Mouse (Mus musculus) CH12.LX (cell line): ENCODE measurements around the gene C1qtnf5. TPM values are rescaled to one million over a fixed set of nuclear protein-coding genes. Genes with fewer than 3 reads are reported as not detected.
A peak's percentile ranks its signal among the peaks of the same experiment; 100 is the strongest.

Source experiments
- DNase-seq: peaks from one replicate; pipeline ENCODE4 v3.0.0-alpha.2; 2013; ENCODE audit errors: extremely low read depth
- H3K27ac ChIP-seq: 2 replicates; pipeline ENCODE4 v1.5.1; 2012; ENCODE audit warnings: low read depth, mild to moderate bottlenecking, control low read depth, moderate library complexity; ENCODE audit not compliant: insufficient read depth
- H3K27me3 ChIP-seq: replicated peaks from 2 replicates; pipeline ENCODE3; 2012; ENCODE audit warnings: inconsistent platforms
- H3K36me3 ChIP-seq, 2 experiments: replicated peaks in 1 of 2; 2 replicates each; pipeline versions ENCODE3 to v1.6.1; 2012; ENCODE audit warnings: inconsistent platforms in 1 of 2, low read length in 1 of 2, mild to moderate bottlenecking in 1 of 2, mixed read lengths in 1 of 2, moderate library complexity in 1 of 2; ENCODE audit not compliant: control insufficient read depth in 1 of 2, insufficient read depth in 1 of 2
- H3K4me1 ChIP-seq, 2 experiments: 2 replicates each; pipeline ENCODE4 v1.6.1; 2012; ENCODE audit warnings: inconsistent platforms in 1 of 2, moderate library complexity in 1 of 2; ENCODE audit not compliant: insufficient read depth in 2 of 2, control insufficient read depth in 1 of 2
- H3K4me2 ChIP-seq: 2 replicates; pipeline ENCODE4 v1.6.1; 2012; ENCODE audit warnings: low read depth, mild to moderate bottlenecking, control low read depth; ENCODE audit not compliant: poor library complexity, insufficient read depth, severe bottlenecking
- H3K4me3 ChIP-seq, 3 experiments: fragments of 150-350 bp in 1 of 3; sonication (generic) in 1 of 3; replicated peaks in 1 of 3; 2 replicates each; pipeline versions ENCODE3 to v1.5.1; 2011 to 2012; ENCODE audit warnings: low read depth in 2 of 3, low read length in 2 of 3, mild to moderate bottlenecking in 2 of 3, moderate library complexity in 2 of 3, control low read depth in 1 of 3, improper control_type of control experiment in 1 of 3, inconsistent platforms in 1 of 3, mixed read lengths in 1 of 3; ENCODE audit not compliant: poor library complexity in 1 of 3
- H3K79me2 ChIP-seq: replicated peaks from 2 replicates; pipeline ENCODE4 v1.6.1; 2012; ENCODE audit warnings: mild to moderate bottlenecking, moderate library complexity; ENCODE audit not compliant: control insufficient read depth, poor library complexity, insufficient read depth, severe bottlenecking; ENCODE audit errors: extremely low read depth
- H3K9ac ChIP-seq: 2 replicates; pipeline ENCODE4 v1.6.1; 2012; ENCODE audit warnings: low read depth, mild to moderate bottlenecking, control low read depth, moderate library complexity; ENCODE audit not compliant: insufficient read depth
- H3K9me3 ChIP-seq: replicated peaks from 2 replicates; pipeline ENCODE3; 2012; ENCODE audit warnings: low read length, inconsistent platforms, mixed read lengths
- BHLHE40 ChIP-seq: IDR thresholded peaks from 2 replicates; pipeline ENCODE4 v1.6.1; 2011; ENCODE audit warnings: mild to moderate bottlenecking, low read depth, low read length, improper control_type of control experiment
- CHD2 ChIP-seq: IDR thresholded peaks from 2 replicates; pipeline ENCODE4 v1.6.1; 2011; ENCODE audit warnings: low read length, improper control_type of control experiment
- CTCF ChIP-seq, 2 experiments: IDR thresholded peaks in 1 of 2; conservative IDR thresholded peaks in 1 of 2; 2 replicates each; pipeline ENCODE4 v1.5.1; 2011 to 2012; ENCODE audit warnings: low read depth in 2 of 2, low read length in 2 of 2, improper control_type of control experiment in 1 of 2, inconsistent platforms in 1 of 2, mild to moderate bottlenecking in 1 of 2, moderate library complexity in 1 of 2
- ELF1 ChIP-seq: IDR thresholded peaks from 2 replicates; pipeline ENCODE4 v1.6.1; 2014; ENCODE audit warnings: low read depth, mild to moderate bottlenecking, inconsistent platforms, low read length, improper control_type of control experiment
- EP300 ChIP-seq: IDR thresholded peaks from 2 replicates; pipeline ENCODE4 v1.6.1; 2011; ENCODE audit warnings: low read length, improper control_type of control experiment
- ETS1 ChIP-seq: conservative IDR thresholded peaks from 2 replicates; pipeline ENCODE4 v1.6.1; 2012; ENCODE audit warnings: low read depth, mild to moderate bottlenecking, inconsistent platforms, low read length, improper control_type of control experiment, moderate library complexity
- JUN ChIP-seq: IDR thresholded peaks from 2 replicates; pipeline ENCODE4 v1.6.1; 2011; ENCODE audit warnings: low read depth, mild to moderate bottlenecking, low read length, improper control_type of control experiment, moderate library complexity; ENCODE audit not compliant: insufficient read depth
- JUND ChIP-seq: conservative IDR thresholded peaks from 2 replicates; pipeline ENCODE4 v1.6.1; 2011; ENCODE audit warnings: low read depth, low read length, improper control_type of control experiment
- MAZ ChIP-seq: IDR thresholded peaks from 2 replicates; pipeline ENCODE4 v1.6.1; 2012; ENCODE audit warnings: low read depth, mild to moderate bottlenecking, inconsistent platforms, low read length, improper control_type of control experiment, moderate library complexity
- MEF2A ChIP-seq: IDR thresholded peaks from 2 replicates; pipeline ENCODE4 v1.6.1; 2014; ENCODE audit warnings: low read depth, mild to moderate bottlenecking, inconsistent platforms, low read length, improper control_type of control experiment, borderline replicate concordance
- NELFE ChIP-seq: IDR thresholded peaks from 2 replicates; pipeline ENCODE4 v1.6.1; 2011; ENCODE audit warnings: low read depth, low read length, improper control_type of control experiment
- POLR2A ChIP-seq: IDR thresholded peaks from 2 replicates; pipeline ENCODE4 v1.6.1; 2011; ENCODE audit warnings: low read depth, mild to moderate bottlenecking, improper control_type of control experiment, low read length
- RAD21 ChIP-seq: IDR thresholded peaks from 2 replicates; pipeline ENCODE4 v1.6.1; 2011; ENCODE audit warnings: low read depth, mild to moderate bottlenecking, low read length, improper control_type of control experiment, moderate library complexity
- TBP ChIP-seq: conservative IDR thresholded peaks from 2 replicates; pipeline ENCODE4 v1.6.1; 2011; ENCODE audit warnings: low read depth, low read length, improper control_type of control experiment
- USF1 ChIP-seq: IDR thresholded peaks from 2 replicates; pipeline ENCODE4 v1.6.1; 2014; ENCODE audit warnings: low read depth, mild to moderate bottlenecking, inconsistent platforms, low read length, improper control_type of control experiment
- ZKSCAN1 ChIP-seq: IDR thresholded peaks from 2 replicates; pipeline ENCODE4 v1.6.1; 2012; ENCODE audit warnings: low read depth, inconsistent platforms, low read length, improper control_type of control experiment, borderline replicate concordance
- ZMIZ1 ChIP-seq: IDR thresholded peaks from 2 replicates; pipeline ENCODE4 v1.6.1; 2012; ENCODE audit warnings: low read depth, mild to moderate bottlenecking, inconsistent platforms, low read length, improper control_type of control experiment
- ZNF384 ChIP-seq: IDR thresholded peaks from 2 replicates; pipeline ENCODE4 v1.6.1; 2012; ENCODE audit warnings: low read depth, low read length, improper control_type of control experiment, inconsistent platforms
- dilution Hi-C: fragments of 300-500 bp; cut with MboI; formaldehyde crosslinking; loops from 2 replicates; pipeline ENCODE4 v1.14.3; 2020; ENCODE audit warnings: low sequenced_read_pairs; ENCODE audit not compliant: extremely low pct_unique_long_range_greater_than_20kb, extremely low pct_ligation_motif_present
- in situ Hi-C: fragments of 300-500 bp; cut with MboI; formaldehyde crosslinking; loops from 3 replicates; pipeline ENCODE4 v1.14.3; 2019; ENCODE audit warnings: low sequenced_read_pairs, low pct_ligation_motif_present, low pct_unique_long_range_greater_than_20kb, mixed read lengths
- polyA plus RNA-seq: library from polyadenylated mRNA; unstranded; fragments of >175 nt; gene quantifications from 2 replicates; pipeline ENCODE4 v1.2.1, GENCODE M21; 2012; ENCODE audit warnings: low read depth; ENCODE audit not compliant: insufficient read length
- total RNA-seq, 2 experiments: library from RNA; depleted of rRNA; stranded (reverse); fragments of 300-350 nt in 1 of 2; fragments of >200 nt in 1 of 2; gene quantifications; 2 replicates each; pipeline ENCODE4 v1.2.3; 2012 to 2014

C1qtnf5 gene
- total and polyA plus RNA-seq, 3 experiments, result not detected

DNA sequence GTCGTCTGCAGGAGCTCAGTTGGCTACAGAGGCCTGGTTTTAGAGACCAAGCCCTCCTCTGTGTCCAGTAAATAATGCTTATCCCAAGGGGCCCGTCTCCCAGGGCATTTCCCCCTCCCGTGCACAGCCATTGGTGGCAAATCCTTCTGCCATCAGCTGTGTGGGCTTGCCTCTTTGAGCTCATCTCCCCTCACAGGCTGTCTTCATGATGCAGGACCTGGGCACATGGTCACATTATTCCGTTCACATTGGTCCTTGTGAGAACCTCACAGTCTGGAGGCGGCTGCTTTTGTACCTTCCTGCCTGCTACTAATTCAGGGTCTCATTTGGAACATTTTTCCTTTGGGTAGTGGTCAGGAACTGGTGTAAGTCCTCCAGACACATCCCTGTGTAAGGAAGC is 34.9 kb downstream of the C1qtnf5 start:
- Histone ChIP-seq H3K4me3 (no peak overlapping the region), H3K4me1 (peaks cover 6 to 16% of the 10 kb centered on the region in 2 experiments), H3K9ac (no peak overlapping the region), H3K36me3 (peaks cover 29 to 57% of the 10 kb centered on the region in 2 experiments), H3K27me3 (no peaks in the 10 kb centered on the region), H3K9me3 (no peaks in the 10 kb centered on the region), H3K4me2 (no peak overlapping the region), H3K27ac (no peak overlapping the region), H3K79me2 (no peaks in the 10 kb centered on the region)
- dilution Hi-C loops (no loop called here), in situ Hi-C loops (no loop called here)
- no peak for DNase-seq
- no peak for TF ChIP-seq CTCF (conservative IDR thresholded peaks at IDR 0.05 in 1 of 2, IDR thresholded peaks at IDR 0.05 in 1 of 2; ENCODE audit: low read depth in 2 of 2, low read length in 2 of 2)
- TF ChIP-seq BHLHE40, result no peak
- no peak for TF ChIP-seq CHD2
- no peak for TF ChIP-seq JUN
- TF ChIP-seq ZNF384, result no peak
- TF ChIP-seq JUND, result no peak

DNA sequence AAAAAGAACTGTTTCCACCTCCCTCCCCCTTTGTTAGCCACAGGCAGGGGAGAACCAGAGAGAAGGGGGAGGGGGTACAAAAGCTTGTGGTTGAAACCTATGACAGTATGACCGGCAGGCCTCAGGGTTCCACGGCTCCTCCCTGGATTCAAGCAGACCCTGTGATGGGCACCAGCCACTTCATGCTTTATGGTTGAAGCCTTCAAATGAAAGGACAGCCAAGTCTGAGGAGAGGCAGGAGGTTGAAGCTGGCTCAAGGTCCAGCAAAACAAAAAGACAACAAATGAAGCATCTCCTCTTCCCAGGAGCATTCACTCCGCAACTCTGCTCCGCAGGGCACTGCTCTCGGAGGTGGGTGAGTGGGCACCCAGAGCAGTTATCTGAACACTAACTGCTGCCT is 36.4 kb downstream of the C1qtnf5 start:
- no peak overlapping the region for H3K27ac ChIP-seq
- peaks cover 30 to 68% of the 10 kb centered on the region in 2 experiments for H3K36me3 ChIP-seq
- H3K79me2 ChIP-seq, result no peaks in the 10 kb centered on the region
- H3K4me2 ChIP-seq, result no peak overlapping the region
- dilution Hi-C loops, result no loop called here
- peak; percentile 47 for DNase-seq
- H3K9me3 ChIP-seq, result no peaks in the 10 kb centered on the region
- H3K9ac ChIP-seq, result no peak overlapping the region
- H3K4me1 ChIP-seq, result peaks cover 6 to 16% of the 10 kb centered on the region in 2 experiments
- H3K27me3 ChIP-seq, result no peaks in the 10 kb centered on the region
- H3K4me3 ChIP-seq, result no peak overlapping the region
- TF ChIP-seq BHLHE40 (no peak), MAZ (no peak), RAD21 (no peak), ETS1 (no peak), TBP (no peak), MEF2A (no peak), NELFE (no peak), ELF1 (no peak), ZMIZ1 (no peak), POLR2A (no peak), USF1 (no peak), ZKSCAN1 (no peak), EP300 (no peak)
- in situ Hi-C loops, result no loop called here
